Mouse (Mus musculus) spleen, postnatal 10 days (tissue): ENCODE data around the gene Gm17374.
"Not testable (repeated sequence)": the region's sequence is repeated elsewhere in the genome, so short reads cannot be mapped to it uniquely, and the experiment has no call there.

ENCODE experiments used
- DNase-seq, 2 experiments: peaks; one replicate each; pipeline ENCODE4 v3.0.0; 2021 to 2022; ENCODE audit warnings: low spot score in 2 of 2

Gm17374 gene

GRCm38 (mm10) chr2:140151743-140152142 lies at the start of gene Gm17374:
Gene Gm17374 (plus strand): TSS chr2:140152043.
- not testable (repeated sequence) for DNase-seq

GRCm38 (mm10) chr2:140104951-140105350 lies 46.9 kb upstream of the Gm17374 start:
- no peak for DNase-seq

GRCm38 (mm10) chr2:140107641-140108040 lies 44.2 kb upstream of the Gm17374 start:
- no peak for DNase-seq

- no peak for DNase-seq
These were observed 42.9 kb upstream of the Gm17374 start for GRCm38 (mm10) chr2:140108945-140109344.

GRCm38 (mm10) chr2:140113851-140114250 lies 38.0 kb upstream of the Gm17374 start:
- DNase-seq = no peak

GRCm38 (mm10) chr2:140125516-140125915 lies 26.3 kb upstream of the Gm17374 start:
- DNase-seq = no peak

GRCm38 (mm10) chr2:140159186-140159730 lies 7.4 kb downstream of the Gm17374 start:
- DNase-seq = no peak

GRCm38 (mm10) chr2:140163351-140163854 lies 11.6 kb downstream of the Gm17374 start:
- DNase-seq = no peak

- no peak for DNase-seq
These were observed 17.2 kb downstream of the Gm17374 start for GRCm38 (mm10) chr2:140169057-140169456.

GRCm38 (mm10) chr2:140170127-140170802 lies 18.4 kb downstream of the Gm17374 start, which contains the start of the genes Esf1 and Ndufaf5:
Gene Esf1 (minus strand): TSS chr2:140170564.
Gene Ndufaf5 (plus strand): TSS chr2:140170649.
- DNase-seq = peak; percentile 92 to 96

- no peak for DNase-seq
These were observed 19.1 kb downstream of the Gm17374 start for GRCm38 (mm10) chr2:140170803-140171553.

GRCm38 (mm10) chr2:140185685-140186210 lies 33.9 kb downstream of the Gm17374 start:
- DNase-seq = not testable (repeated sequence)

GRCm38 (mm10) chr2:140200713-140201112 lies 48.9 kb downstream of the Gm17374 start:
- no peak for DNase-seq

- DNase-seq = no peak
These were observed 50.7 kb downstream of the Gm17374 start for GRCm38 (mm10) chr2:140202573-140202972.
